Mouse (Mus musculus) G1E (cell line): ENCODE measurements around the gene Cbfa2t2. TPM values are rescaled to one million over a fixed set of nuclear protein-coding genes. Genes with fewer than 3 reads are reported as not detected.

ENCODE experiments used
- ATAC-seq: 2 replicates; pipeline ENCODE4 v1.8.0; 2016; ENCODE audit warnings: mild to moderate bottlenecking; ENCODE audit not compliant: insufficient number of reproducible peaks, poor library complexity, low FRiP score, severe bottlenecking; ENCODE audit errors: extremely low read depth
- DNase-seq: peaks from one replicate; pipeline ENCODE4 v3.0.0; 2012; ENCODE audit warnings: low spot score
- H3K27me3 ChIP-seq: 2 replicates; pipeline ENCODE4 v1.6.1; 2012; ENCODE audit warnings: mild to moderate bottlenecking, low read length, inconsistent platforms; ENCODE audit not compliant: insufficient read depth
- H3K36me3 ChIP-seq: replicated peaks from 2 replicates; pipeline ENCODE3; 2012; ENCODE audit warnings: mild to moderate bottlenecking, inconsistent platforms
- H3K4me1 ChIP-seq: 2 replicates; pipeline ENCODE4 v1.6.1; 2012; ENCODE audit warnings: low read depth, low read length, inconsistent platforms, mixed read lengths; ENCODE audit not compliant: insufficient read depth
- H3K4me3 ChIP-seq: 2 replicates; pipeline ENCODE4 v1.5.1; 2012; ENCODE audit warnings: low read depth, mild to moderate bottlenecking, inconsistent platforms, low read length, moderate library complexity, mixed read lengths
- H3K9me3 ChIP-seq: replicated peaks from 2 replicates; pipeline ENCODE4 v1.6.1; 2012; ENCODE audit warnings: inconsistent platforms
- CTCF ChIP-seq: IDR thresholded peaks from 2 replicates; pipeline ENCODE4 v1.5.1; 2012; ENCODE audit warnings: low read depth, low read length, inconsistent platforms, mixed read lengths
- GATA1 ChIP-seq: IDR thresholded peaks from 2 replicates; pipeline ENCODE4 v1.6.1; 2012; ENCODE audit warnings: borderline replicate concordance, low read length, inconsistent platforms, mixed read lengths
- GATA2 ChIP-seq: IDR thresholded peaks from 2 replicates; pipeline ENCODE4 v1.6.1; 2012; ENCODE audit warnings: low read depth, low read length, inconsistent platforms, borderline replicate concordance
- POLR2AphosphoS5 ChIP-seq: IDR thresholded peaks from 2 replicates; pipeline ENCODE4 v1.6.1; 2012; ENCODE audit warnings: low read depth, low read length, inconsistent platforms; ENCODE audit not compliant: insufficient replicate concordance
- TAL1 ChIP-seq: conservative IDR thresholded peaks from 2 replicates; pipeline ENCODE4 v1.6.1; 2012; ENCODE audit warnings: low read depth, low read length, inconsistent platforms, mixed read lengths
- polyA plus RNA-seq: library from polyadenylated mRNA; stranded (reverse); fragments of >175 nt; gene quantifications from 2 replicates; pipeline ENCODE4 v1.2.3, GENCODE M21; 2012
- total RNA-seq, 2 experiments: library from RNA; stranded (forward) in 1 of 2; stranded (reverse) in 1 of 2; fragments of 200-1000 nt in 1 of 2; fragments of >200 nt in 1 of 2; fragmentation: Nextera tagmentation in 1 of 2; gene quantifications; 2 replicates each; pipeline ENCODE4 v1.2.3; 2014 to 2017

Cbfa2t2 gene
- total and polyA plus RNA-seq, 3 experiments = 7.8 to 29.8 (median 13.7) TPM

- no peak for DNase-seq
- ATAC-seq = no peak
- H3K4me3 ChIP-seq = no peak overlapping the region
- no peaks in the 10 kb centered on the region for H3K9me3 ChIP-seq
- no peaks in the 10 kb centered on the region for H3K27me3 ChIP-seq
- H3K4me1 ChIP-seq = peaks cover 4% of the 10 kb centered on the region; the same call in 1 of the 2 replicates
- H3K36me3 ChIP-seq = peaks cover 78% of the 10 kb centered on the region
- TF ChIP-seq TAL1 (no peak), GATA2 (no peak), POLR2AphosphoS5 (no peak), CTCF (no peak), GATA1 (no peak)
Measured at GRCm38 (mm10) chr2:154521449-154521848, 85.2 kb downstream of the Cbfa2t2 start.

DNA sequence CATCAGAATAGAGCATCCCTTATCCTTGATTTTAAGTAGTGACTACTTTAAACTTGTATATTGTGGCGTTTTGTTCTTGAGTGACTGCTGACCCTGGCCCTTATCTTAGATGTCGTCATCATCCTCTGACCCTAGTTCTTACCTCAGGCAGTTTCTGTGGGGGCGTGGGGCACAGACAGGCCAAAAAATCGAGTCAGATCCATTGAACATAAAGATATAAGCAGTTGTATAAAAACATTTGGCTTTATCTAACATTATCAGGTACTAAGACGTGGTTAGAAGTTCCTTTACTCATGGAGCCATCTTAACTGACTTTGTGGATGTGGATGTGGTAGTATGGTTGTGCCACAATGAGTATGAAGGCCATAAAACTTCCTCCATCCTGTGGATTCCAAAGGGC is 86.1 kb downstream of the Cbfa2t2 start:
- Histone ChIP-seq H3K36me3 (peaks cover 72% of the 10 kb centered on the region), H3K27me3 (no peaks in the 10 kb centered on the region), H3K9me3 (no peaks in the 10 kb centered on the region), H3K4me3 (no peak overlapping the region), H3K4me1 (peaks cover 4% of the 10 kb centered on the region; the same call in 1 of the 2 replicates)
- TF ChIP-seq CTCF = no peak
- TF ChIP-seq GATA1 = no peak
- TF ChIP-seq GATA2 = no peak
- TF ChIP-seq TAL1 = no peak
- no peak for TF ChIP-seq POLR2AphosphoS5
- ATAC-seq (no peak), DNase-seq (no peak)

DNA sequence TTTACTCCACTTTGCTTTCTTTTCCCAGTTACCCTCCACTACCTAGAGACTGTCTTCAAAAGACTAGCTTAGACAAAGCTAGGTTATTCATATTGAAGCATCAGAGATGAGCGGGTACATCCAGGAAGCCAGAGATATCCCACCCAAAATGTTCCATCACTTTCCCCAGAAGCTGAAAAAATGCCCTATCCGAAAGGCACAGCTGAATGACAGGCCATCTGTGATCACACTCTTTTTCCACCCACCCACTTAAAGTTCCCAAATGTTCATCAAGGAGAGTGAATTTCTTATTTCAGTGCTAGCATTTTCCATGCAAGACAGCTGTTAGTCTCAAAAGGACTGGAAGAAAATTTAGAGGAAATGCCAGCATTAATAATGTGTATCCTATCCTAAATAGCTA is 89.0 kb downstream of the Cbfa2t2 start:
- no peaks in the 10 kb centered on the region for H3K27me3 ChIP-seq
- ATAC-seq = no peak
- TF ChIP-seq CTCF (no peak), GATA2 (no peak), POLR2AphosphoS5 (no peak), TAL1 (no peak)
- H3K4me3 ChIP-seq = no peak overlapping the region
- H3K9me3 ChIP-seq = no peaks in the 10 kb centered on the region
- DNase-seq = no peak
- peaks cover 75% of the 10 kb centered on the region for H3K36me3 ChIP-seq
- peaks cover 5% of the 10 kb centered on the region; the same call in 1 of the 2 replicates for H3K4me1 ChIP-seq

DNA sequence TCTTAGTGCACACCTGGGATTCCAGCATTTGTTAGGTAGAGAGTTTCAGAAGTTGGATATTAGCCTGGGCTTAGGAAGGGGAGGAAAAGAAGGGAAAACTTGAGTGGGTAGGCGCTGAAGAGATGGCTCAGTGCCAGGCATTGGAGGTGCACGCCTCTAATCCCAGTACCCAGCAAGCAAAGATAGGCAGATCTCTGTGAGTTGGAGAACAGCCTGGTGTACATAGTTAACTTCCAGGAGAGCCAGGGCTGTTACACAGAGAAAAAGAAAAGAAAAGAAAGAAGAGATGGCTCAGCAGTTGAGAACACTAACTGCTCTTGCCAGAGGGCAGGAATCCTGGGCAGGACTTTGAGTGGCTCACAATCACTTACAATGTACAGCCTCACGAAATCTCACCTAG is 90.2 kb downstream of the Cbfa2t2 start:
- TF ChIP-seq CTCF = no peak
- TF ChIP-seq POLR2AphosphoS5 = no peak
- TF ChIP-seq TAL1 = no peak
- TF ChIP-seq GATA2 = no peak
- TF ChIP-seq GATA1 = no peak
- H3K4me1 ChIP-seq = peaks cover 6% of the 10 kb centered on the region; the same call in 1 of the 2 replicates
- DNase-seq (no peak), ATAC-seq (no peak)
- no peak overlapping the region for H3K4me3 ChIP-seq
- peaks cover 79% of the 10 kb centered on the region for H3K36me3 ChIP-seq
- no peaks in the 10 kb centered on the region for H3K9me3 ChIP-seq
- no peaks in the 10 kb centered on the region for H3K27me3 ChIP-seq

DNA sequence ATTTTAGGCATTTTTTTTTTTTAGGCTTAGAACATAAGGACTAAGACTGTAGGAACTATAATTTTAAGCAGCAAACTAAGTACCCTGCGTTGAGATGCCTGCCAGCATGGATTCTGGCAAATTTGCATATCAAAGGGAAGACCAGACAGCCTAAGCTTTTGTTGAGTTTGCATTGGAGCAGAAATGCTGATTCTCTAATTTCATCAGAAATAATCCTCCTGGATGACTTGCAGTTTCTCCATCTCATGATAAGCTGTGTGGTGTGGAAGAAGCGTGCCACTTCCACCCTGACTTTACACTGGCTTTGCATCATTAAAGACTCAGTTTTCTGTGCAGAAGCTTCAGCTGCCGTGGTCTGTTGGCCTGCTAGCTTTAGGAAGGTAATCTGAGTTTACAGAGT is 96.6 kb downstream of the Cbfa2t2 start:
- H3K36me3 ChIP-seq = peaks cover 85% of the 10 kb centered on the region
- peaks cover 9% of the 10 kb centered on the region; the same call in 1 of the 2 replicates for H3K4me1 ChIP-seq
- DNase-seq (no peak), ATAC-seq (no peak)
- no peaks in the 10 kb centered on the region for H3K27me3 ChIP-seq
- TF ChIP-seq GATA2 = no peak
- no peak for TF ChIP-seq CTCF
- TF ChIP-seq GATA1 = no peak
- TF ChIP-seq POLR2AphosphoS5 = no peak
- no peak for TF ChIP-seq TAL1
- H3K9me3 ChIP-seq = no peaks in the 10 kb centered on the region
- H3K4me3 ChIP-seq = no peak overlapping the region

DNA sequence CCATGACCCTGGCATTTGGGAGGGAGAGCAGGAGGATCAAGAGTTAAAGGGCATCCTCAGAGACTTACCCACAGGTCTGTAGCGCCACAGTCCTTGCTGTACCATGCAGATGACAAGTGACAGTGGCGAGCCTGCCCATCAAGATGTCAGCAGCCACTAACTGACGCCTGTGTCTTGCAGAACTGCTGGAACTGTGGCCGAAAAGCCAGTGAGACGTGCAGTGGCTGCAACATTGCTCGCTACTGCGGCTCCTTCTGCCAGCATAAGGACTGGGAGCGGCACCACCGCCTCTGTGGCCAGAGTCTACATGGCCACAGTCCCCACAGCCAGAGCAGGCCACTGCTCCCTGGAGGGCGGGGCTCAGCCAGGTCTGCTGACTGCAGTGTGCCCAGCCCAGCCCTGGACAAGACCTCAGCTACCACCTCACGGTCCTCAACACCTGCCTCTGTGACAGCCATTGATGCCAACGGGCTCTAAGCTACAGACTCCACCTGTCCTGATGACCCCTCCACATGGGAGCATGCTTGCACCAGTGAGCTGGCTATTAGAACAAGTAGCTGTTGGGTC is 98.5 kb downstream of the Cbfa2t2 start:
- TF ChIP-seq POLR2AphosphoS5 (no peak), GATA2 (no peak), GATA1 (no peak), TAL1 (no peak), CTCF (no peak)
- no peak for DNase-seq
- no peak for ATAC-seq
- peaks cover 24% of the 10 kb centered on the region for H3K4me1 ChIP-seq
- no peaks in the 10 kb centered on the region for H3K27me3 ChIP-seq
- no peak overlapping the region for H3K4me3 ChIP-seq
- H3K36me3 ChIP-seq = peaks cover 87% of the 10 kb centered on the region
- no peaks in the 10 kb centered on the region for H3K9me3 ChIP-seq

DNA sequence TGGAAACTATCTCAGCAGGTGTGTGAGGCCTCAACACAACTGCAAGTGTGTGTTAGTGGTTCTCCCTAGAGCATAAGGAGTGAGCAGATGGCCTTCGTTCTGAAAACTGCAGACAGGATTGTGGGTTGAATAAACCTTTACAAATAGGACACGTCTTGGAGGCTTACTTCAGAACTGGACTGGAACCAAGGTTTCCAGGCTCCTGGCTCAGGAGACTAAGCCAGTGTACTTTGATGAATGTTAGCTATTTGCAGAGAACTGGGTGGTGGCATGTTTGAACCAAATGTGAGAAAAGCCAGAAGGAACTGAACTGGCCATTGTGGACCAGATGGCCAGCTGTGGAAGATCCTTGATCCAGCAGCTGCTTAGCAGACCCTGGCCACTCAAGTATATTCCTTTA is 102.0 kb downstream of the Cbfa2t2 start:
- DNase-seq = no peak
- H3K36me3 ChIP-seq = peaks cover 89% of the 10 kb centered on the region
- no peaks in the 10 kb centered on the region for H3K9me3 ChIP-seq
- no peak overlapping the region for H3K4me3 ChIP-seq
- ATAC-seq = no peak
- H3K4me1 ChIP-seq = peaks cover 27% of the 10 kb centered on the region
- H3K27me3 ChIP-seq = no peaks in the 10 kb centered on the region
- no peak for TF ChIP-seq GATA2
- no peak; the same call in 1 of the 2 replicates for TF ChIP-seq POLR2AphosphoS5
- no peak for TF ChIP-seq GATA1
- TF ChIP-seq TAL1 = no peak
- TF ChIP-seq CTCF = no peak
